Mouse (Mus musculus): ENCODE results near the gene Ltbp3. TPM values are rescaled to one million over a fixed set of nuclear protein-coding genes. Genes with fewer than 3 reads are reported as not detected.
"Not testable (repeated sequence)": the region's sequence is repeated elsewhere in the genome, so short reads cannot be mapped to it uniquely, and the experiment has no call there.

Gene Ltbp3
- total RNA-seq, 2 experiments from 2014 or later = 45.7 to 49.6 TPM

- DNase-seq = not testable (repeated sequence)
These were observed 53.4 kb downstream of the Ltbp3 start for GRCm38 (mm10) chr19:5793917-5794770.

DNA sequence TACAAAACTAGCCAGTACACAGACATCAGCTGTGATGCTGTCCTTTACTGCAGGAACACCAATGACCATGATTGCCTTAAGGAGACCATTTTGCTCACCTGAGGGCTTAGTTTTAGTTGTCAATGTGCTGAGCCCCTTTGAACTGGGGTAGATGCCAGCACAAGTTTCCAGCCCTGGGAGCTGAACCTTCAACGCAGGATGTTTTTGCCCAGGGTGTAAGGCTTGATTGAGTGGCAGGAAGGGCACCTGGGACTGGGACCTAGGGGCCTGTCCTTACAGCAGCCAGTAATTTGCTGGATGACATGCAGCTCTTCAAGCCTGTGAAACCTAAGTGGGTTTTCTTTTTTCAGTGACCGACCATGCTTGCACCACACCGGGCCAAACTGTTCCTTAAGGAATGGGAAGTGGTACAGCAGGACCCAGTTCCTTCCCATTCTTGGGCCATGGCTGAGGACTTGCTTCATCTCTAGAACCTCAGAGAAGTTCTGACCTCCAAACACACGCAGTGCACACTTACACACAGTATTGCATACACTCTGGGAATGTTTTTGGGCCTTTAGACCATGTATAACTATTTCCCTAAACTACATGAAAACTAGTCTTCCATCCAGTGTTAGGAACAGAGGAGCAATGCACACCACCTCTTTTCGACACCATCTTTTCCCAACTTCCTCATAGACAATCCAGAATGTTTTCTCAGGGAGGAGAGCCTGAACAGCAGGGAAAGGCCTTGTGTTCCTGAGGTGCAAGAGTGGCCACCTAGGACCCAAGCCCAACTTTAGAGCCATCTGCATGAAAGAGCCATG, 54.3 kb downstream of the Ltbp3 start:
- DNase-seq = peak; percentile 26

- no peak for DNase-seq
These were observed 55.2 kb downstream of the Ltbp3 start for GRCm38 (mm10) chr19:5795668-5796572.

DNA sequence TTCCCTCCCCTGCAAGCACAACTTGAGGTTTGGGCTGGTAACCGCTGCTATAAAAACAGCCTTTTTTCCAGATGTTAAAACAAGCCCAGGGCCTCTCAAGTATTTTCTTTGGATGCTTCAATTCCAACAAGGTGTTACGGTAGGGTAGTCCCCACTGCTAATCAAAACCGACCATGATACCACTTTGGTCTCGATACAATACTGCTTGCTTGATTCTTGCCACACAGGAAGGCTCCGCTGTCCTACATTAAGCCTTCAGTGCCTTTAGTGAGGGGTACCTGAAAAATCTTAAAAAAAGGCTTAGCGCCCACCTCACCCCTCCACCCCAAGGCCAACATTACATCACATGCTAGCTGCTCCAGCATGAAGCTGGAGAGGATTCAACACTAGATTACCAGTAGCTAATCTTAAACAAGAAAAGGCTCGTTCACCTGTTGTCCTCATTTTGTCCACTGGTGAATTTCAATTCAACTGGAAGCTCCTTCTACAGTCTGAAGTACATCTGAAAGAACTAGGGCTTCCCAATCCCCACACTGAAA, 55.9 kb downstream of the Ltbp3 start:
- DNase-seq = no peak

DNA sequence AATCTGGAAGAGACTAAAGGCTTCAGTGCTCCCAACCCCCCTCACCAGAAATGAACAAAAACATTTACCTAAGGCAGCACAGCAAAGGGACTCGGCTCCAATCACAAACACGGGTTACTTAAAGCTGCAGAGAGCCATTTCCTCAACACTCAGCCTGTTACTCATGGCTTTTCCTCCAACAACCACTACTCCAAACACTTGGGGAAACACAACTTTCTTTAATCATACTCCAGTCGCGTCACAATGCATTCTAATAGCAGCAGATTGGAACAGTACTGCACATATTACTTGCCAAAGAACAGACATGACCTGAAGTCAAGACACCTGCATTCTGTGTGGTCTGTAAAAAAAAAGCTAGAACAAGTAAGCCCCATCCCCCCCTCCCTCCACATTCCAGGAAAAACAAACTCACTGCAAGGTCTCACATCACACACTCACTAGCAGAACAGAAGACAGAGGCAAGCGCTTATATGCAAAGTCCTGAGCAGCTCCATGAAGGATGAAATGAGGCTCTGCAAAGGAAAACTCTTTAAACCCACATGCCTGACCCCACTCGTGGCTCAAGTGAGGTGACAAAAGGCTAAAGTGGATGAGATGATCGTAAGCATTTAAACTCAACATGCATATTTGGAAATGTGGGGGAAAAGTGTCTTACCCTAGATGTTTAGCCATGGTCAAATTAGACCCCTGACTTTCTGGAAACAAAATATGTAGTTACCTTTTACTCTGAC, 56.8 kb downstream of the Ltbp3 start:
- no peak for DNase-seq

- DNase-seq = no peak
These were observed 58.2 kb downstream of the Ltbp3 start for GRCm38 (mm10) chr19:5798700-5799479.

- DNase-seq = peak; percentile 51
These were observed 59.1 kb downstream of the Ltbp3 start for GRCm38 (mm10) chr19:5799566-5800349.

- DNase-seq = no peak
These were observed 59.6 kb downstream of the Ltbp3 start for GRCm38 (mm10) chr19:5800350-5800631.

DNA sequence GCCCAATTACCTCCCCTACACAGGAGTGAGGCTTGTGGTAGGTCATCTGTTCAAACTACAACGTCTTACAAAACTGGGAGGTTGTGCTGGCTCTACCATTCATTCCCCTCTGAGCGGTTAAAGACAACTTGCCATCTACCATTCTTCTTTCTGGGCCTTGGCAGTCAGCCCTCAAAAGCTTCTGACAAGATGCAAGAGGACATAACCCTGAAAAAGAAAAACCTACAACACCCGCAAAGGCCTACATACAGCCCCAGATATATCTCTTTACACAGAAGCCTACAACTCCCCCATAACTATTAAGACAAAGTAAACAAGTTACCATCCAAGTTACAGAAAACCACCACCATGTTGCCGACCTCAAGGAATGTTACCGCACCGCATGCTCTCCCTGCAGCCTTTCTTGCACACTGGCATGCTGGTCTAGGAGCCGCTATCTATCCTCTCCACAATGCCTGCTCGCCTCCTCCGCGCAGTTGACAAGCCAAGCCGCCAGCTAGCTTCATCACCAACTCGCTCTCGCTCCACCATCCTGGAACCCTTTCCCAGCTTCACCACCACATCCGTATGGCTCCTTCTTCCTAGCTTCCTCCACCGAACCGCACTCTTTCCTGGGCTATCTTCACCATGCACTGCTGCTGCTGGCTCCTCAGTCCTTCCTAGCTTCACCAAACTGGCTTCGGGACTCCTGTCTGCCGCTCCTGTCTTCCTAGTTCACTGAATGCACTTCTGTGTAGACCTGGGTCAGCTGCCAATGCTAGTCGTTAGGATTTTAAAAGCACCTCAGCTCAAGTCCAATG, 60.1 kb downstream of the Ltbp3 start:
- no peak for DNase-seq

DNA sequence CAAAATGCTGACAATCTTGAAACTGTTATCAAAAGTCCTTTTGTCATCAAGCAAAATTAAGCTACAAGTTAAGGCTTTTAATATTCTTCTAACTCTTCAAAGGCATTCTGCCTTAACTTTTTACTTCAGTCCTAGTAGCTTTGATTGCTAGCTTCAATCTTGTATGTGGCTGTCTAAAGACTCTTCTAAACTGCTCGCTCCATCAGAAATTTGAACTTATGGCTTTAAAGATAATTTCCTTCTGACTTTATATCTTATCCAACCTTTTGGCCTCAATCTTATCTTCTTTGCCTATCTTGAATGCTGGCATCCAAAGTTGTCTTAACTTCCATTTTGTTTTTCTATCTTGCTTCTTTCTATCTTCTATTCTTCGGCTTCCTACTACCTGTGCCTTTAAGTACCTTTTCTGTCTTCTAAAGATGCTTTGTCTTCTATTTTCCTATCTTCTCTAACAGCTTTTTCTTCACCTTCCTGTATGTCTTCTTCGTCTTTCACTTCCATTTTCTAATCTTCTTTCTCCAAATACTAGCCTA, 60.8 kb downstream of the Ltbp3 start:
- no peak for DNase-seq

DNA sequence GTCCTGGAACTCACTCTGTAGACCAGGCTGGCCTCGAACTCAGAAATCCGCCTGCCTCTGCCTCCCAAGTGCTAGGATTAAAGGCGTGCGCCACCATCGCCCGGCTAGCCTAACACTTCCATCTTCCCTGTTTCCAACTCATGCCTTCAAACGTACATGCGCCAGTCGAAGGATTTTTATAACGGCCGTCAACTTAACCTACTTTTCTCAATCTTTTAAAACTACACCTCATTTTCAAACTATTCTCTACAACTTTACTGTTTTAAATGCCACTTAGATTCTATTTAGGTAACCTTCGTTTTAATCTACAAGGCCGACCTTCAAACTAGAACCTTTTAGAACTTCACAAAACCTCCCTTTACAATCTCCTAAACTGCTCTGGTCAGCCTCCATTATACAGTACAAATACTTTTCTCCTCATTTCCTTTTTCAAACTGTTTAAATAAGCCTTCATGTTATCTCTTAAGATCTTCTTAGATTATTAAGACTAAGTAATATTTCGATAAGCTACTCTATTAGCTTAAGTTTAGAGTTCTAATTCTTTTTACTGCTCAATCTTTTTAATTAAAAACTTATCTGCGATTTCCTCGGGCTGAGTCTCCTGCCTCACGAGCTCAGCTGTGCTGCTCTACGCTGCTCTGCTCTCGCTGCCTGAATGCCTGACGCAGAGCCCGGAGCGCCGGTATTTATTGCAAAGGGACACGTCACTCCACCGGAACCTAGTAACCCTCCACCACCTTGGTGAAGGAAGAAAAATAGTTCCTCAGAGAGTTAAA, 61.5 kb downstream of the Ltbp3 start:
- peak; percentile 89 for DNase-seq

DNA sequence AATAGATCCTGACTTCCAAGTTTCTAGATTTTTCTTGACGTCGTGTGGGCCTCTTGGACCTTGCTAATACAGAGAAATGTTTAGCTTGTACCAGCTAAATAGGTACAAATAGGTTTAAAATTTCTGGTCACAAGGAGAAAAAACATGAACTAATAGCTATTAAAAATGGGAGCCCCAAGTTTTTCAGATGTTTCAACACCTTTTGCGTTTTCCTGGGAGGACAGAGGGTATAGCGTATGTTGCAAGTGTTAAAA, 62.0 kb downstream of the Ltbp3 start:
- no peak for DNase-seq

DNA sequence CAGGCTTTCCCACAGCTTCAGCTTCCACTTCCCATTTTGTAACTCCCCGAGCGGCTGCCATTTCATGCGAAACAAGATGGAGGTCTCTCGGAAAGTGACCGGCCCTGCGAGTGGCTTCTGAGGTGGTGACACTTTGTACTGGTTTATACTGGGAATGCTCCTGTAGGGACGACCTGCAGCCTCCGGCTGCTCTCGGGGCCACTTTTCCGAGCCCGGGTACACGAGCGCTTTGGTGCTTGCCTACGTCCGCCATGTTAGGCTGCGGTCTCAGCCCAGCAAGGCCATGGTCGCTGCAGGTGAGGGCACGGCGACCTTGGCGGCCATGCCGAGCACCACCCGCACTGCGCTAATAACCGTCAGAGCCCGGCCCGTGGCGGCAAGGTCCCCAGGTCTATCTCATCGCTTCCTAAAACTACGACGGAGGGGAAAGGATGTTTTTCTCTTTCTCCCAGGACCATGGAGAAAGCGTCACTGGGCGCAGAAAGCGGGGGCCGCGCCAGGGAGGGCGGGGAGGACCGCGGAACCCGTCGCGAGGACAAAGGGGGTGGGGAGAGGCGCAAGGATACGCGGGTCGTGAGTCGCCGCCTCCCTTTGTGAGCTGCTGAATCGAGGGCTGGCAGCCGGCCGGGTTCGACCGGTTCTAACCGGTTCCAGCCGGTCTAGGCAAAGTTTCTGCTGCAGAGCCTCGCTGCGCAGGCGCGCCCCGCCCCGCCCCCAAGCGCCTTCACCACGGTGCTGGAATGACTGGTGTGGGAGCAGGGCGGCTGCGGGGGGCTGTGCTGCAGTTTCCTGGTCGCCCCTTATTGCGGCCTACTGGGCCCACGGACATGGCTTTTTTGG, 62.6 kb downstream of the Ltbp3 start:
- DNase-seq = peak; percentile 99

DNA sequence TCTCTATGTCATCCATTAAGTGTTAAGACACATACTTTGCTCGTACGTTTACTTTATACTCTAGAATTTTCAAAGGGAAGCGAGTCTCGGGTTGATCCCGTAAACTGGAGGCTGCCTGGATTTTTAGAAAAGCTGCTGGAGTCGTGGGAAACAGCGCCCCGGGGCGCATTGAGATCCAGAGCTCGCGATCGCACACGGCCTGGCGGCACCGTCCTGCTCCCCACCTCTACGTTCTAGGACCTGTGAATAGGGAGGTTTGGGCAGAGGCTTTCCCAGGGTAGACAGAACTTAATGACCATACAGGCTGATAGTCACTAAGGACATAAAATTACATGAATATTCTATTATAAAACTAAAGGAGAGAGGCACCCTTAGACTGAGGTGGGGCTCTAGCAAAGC, 63.2 kb downstream of the Ltbp3 start:
- DNase-seq = no peak

- DNase-seq = no peak
These were observed 63.7 kb downstream of the Ltbp3 start for GRCm38 (mm10) chr19:5804371-5804899.

DNA sequence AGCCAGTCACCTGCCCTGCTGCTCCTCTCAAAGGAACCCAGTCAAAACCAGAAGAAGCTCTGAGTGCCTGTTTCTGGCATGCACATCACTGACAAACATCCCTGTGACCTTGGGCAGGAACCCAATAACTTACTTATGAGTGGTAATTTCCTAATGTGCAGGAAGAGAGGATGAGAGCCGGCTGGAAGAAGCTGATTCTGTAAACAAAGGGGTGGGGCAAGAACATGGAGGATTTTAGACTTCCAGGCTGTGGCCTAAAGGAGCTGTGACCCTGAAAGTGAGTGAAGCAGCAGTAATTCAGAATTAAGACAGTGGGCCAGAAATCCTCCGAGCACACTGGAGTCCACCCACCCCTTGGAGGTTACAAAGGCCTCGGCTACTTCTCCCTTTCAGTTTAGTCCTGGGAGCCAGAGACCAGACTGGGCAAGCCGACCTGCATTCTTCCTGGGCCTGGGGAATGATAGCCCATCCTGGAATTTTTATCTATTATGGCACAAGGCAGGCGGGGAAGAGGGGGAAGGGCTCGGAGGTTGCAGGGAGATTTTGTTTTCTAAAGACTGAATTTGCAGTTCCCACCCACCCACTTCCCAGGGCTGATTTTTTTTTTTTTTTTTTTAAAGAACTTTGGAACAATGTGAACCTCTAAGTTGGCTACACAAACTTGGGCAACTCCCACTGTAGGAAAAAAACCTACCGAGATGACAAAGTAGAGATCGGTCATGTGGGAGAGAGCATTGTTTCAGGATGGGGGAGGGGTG, 65.5 kb downstream of the Ltbp3 start:
- DNase-seq = peak; percentile 73

Measured in gastrocnemius, postnatal 25 days (tissue).